Mouse (Mus musculus) right cerebral cortex, adult 2 months (tissue): Measurements from ENCODE around the gene Wdfy4.

Experiments used
- DNase-seq, 2 experiments: peaks; one replicate each; pipeline ENCODE4 v3.0.0; 2021 to 2022; ENCODE audit warnings: low spot score in 2 of 2

Gene Wdfy4

GRCm38 (mm10) chr14:33189849-33190423 is 4.6 kb upstream of the Wdfy4 start:
- no peak for DNase-seq

GRCm38 (mm10) chr14:33189230-33189629 is 3.9 kb upstream of the Wdfy4 start:
- DNase-seq: no peak

GRCm38 (mm10) chr14:33187201-33187600 is 1.9 kb upstream of the Wdfy4 start:
- no peak for DNase-seq

GRCm38 (mm10) chr14:33180102-33180501 is 5.2 kb downstream of the Wdfy4 start:
- DNase-seq: no peak

GRCm38 (mm10) chr14:33175059-33175821 is 10.1 kb downstream of the Wdfy4 start:
- DNase-seq: no peak

- no peak for DNase-seq
Observed at GRCm38 (mm10) chr14:33171942-33172341, 13.4 kb downstream of the Wdfy4 start.

GRCm38 (mm10) chr14:33168750-33169149 is 16.6 kb downstream of the Wdfy4 start:
- no peak for DNase-seq

- no peak for DNase-seq
Observed at GRCm38 (mm10) chr14:33162238-33162637, 23.1 kb downstream of the Wdfy4 start.

- no peak for DNase-seq
Observed at GRCm38 (mm10) chr14:33158268-33158667, 27.0 kb downstream of the Wdfy4 start.

- peak; percentile 10 to 14 for DNase-seq
Observed at GRCm38 (mm10) chr14:33152941-33153340, 32.4 kb downstream of the Wdfy4 start.

GRCm38 (mm10) chr14:33146287-33146686 is 39.0 kb downstream of the Wdfy4 start:
- peak; percentile 13 to 16 for DNase-seq

GRCm38 (mm10) chr14:33136843-33137242 is 48.5 kb downstream of the Wdfy4 start:
- no peak for DNase-seq

GRCm38 (mm10) chr14:33135170-33135569 is 50.1 kb downstream of the Wdfy4 start:
- DNase-seq: peak in 1 of 2 experiments; percentile 6

GRCm38 (mm10) chr14:33131044-33131758 is 54.1 kb downstream of the Wdfy4 start:
- no peak for DNase-seq

- no peak for DNase-seq
Observed at GRCm38 (mm10) chr14:33116590-33116989, 68.7 kb downstream of the Wdfy4 start.

GRCm38 (mm10) chr14:33104809-33105208 is 80.5 kb downstream of the Wdfy4 start:
- no peak for DNase-seq

GRCm38 (mm10) chr14:33101609-33102008 is 83.7 kb downstream of the Wdfy4 start:
- no peak for DNase-seq

- no peak for DNase-seq
Observed at GRCm38 (mm10) chr14:33099926-33100325, 85.4 kb downstream of the Wdfy4 start.

GRCm38 (mm10) chr14:33099111-33099510 is 86.2 kb downstream of the Wdfy4 start:
- DNase-seq: no peak

- DNase-seq: peak; percentile 28 to 32
Observed at GRCm38 (mm10) chr14:33096462-33096861, 88.8 kb downstream of the Wdfy4 start.

- no peak for DNase-seq
Observed at GRCm38 (mm10) chr14:33083326-33083725, 102.0 kb downstream of the Wdfy4 start.

GRCm38 (mm10) chr14:33082301-33082700 is 103.0 kb downstream of the Wdfy4 start:
- DNase-seq: no peak

GRCm38 (mm10) chr14:33081370-33081860 is 103.9 kb downstream of the Wdfy4 start:
- DNase-seq: no peak
